Mouse (Mus musculus): ENCODE measurements at regions not wholly inside any gene's neighbourhood (a gene's known extent, or its start where the extent isn't known, plus 50 kb on each side); places are given as distances from the start of the nearest gene placed in this dataset.
A peak's percentile ranks its signal among the peaks of the same experiment; 100 is the strongest.

DNA sequence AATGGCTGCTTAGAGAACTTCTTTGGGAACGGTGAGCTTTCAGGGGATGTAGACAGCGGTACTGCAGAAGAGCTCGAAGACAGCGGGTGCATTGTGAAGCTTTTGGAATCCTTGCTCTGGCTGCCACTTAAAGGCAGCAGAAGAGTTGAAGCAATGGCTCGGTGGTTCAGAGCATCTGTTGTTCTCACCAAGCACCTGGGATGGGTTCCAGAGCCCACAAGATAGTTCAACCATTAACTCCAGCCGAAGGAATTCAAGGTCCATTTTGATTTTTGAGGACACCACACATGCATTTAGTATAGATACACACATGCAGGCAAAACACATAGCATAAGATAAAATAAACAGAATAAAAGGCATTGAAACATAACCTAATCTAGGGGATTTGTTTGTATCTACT, 181.9 kb upstream of the Tet2 start:
- no peak overlapping the region for H3K4me2 ChIP-seq (replicated peaks; ENCODE audit: low read depth, low read length)
- H3K27ac ChIP-seq (ENCODE audit: low read depth, low read length) = no peak overlapping the region
- no peaks in the 10 kb centered on the region for H3K4me1 ChIP-seq (ENCODE audit: control insufficient read depth, insufficient read depth, low read length)
- no peaks in the 10 kb centered on the region for H3K9me3 ChIP-seq (ENCODE audit: control insufficient read depth, low read length)
- no peaks in the 10 kb centered on the region for H3K27me3 ChIP-seq (ENCODE audit: control insufficient read depth, insufficient read depth, low read length)
- WGBS = 89% methylated on average over 6 of the region's 6 CpGs
- H3K4me3 ChIP-seq (ENCODE audit: low read length) = no peak overlapping the region
- ATAC-seq (ENCODE audit: low FRiP score, low TSS enrichment) = no peak
- H3K36me3 ChIP-seq (ENCODE audit: control insufficient read depth, insufficient read depth, low read length) = no peaks in the 10 kb centered on the region
- H3K9ac ChIP-seq (ENCODE audit: low read depth, low read length) = no peak overlapping the region

GRCm38 (mm10) chr3:133735603-133736002, 190.7 kb upstream of the Tet2 start:
- H3K9me3 ChIP-seq (ENCODE audit: control insufficient read depth, low read length) = no peaks in the 10 kb centered on the region
- H3K4me1 ChIP-seq (ENCODE audit: control insufficient read depth, insufficient read depth, low read length) = no peaks in the 10 kb centered on the region
- no peak overlapping the region for H3K27ac ChIP-seq (ENCODE audit: low read depth, low read length)
- no peaks in the 10 kb centered on the region for H3K36me3 ChIP-seq (ENCODE audit: control insufficient read depth, insufficient read depth, low read length)
- no peak overlapping the region for H3K4me2 ChIP-seq (replicated peaks; ENCODE audit: low read depth, low read length)
- H3K27me3 ChIP-seq (ENCODE audit: control insufficient read depth, insufficient read depth, low read length) = no peaks in the 10 kb centered on the region
- WGBS = 80% methylated on average over 1 of the region's 1 CpGs
- no peak overlapping the region for H3K9ac ChIP-seq (ENCODE audit: low read depth, low read length)
- no peak for ATAC-seq (ENCODE audit: low FRiP score, low TSS enrichment)
- H3K4me3 ChIP-seq (ENCODE audit: low read length) = no peak overlapping the region

DNA sequence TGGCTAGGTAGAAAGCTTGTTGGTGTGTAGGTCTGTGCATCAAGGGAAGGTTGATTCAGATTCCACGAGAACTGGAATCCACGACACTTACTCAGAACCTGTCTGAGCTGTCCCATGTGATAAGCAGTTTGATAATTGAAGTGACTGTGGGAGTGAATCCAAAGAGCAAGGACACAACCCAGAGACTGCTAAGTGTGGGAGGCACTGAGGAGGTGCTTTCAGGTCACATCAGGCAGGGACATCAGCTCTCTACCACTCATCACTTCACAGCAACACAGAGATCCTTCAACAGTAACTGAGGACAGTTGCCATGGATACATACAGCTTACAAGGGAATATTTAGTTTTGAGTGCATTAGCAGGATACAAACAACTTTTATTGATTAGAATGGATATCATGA, 194.0 kb upstream of the Tet2 start:
- no peak for ATAC-seq (ENCODE audit: low FRiP score, low TSS enrichment)
- Histone ChIP-seq H3K36me3 (ENCODE audit: control insufficient read depth, insufficient read depth, low read length) (no peaks in the 10 kb centered on the region), H3K4me2 (replicated peaks; ENCODE audit: low read depth, low read length) (no peak overlapping the region), H3K4me1 (ENCODE audit: control insufficient read depth, insufficient read depth, low read length) (no peaks in the 10 kb centered on the region), H3K27me3 (ENCODE audit: control insufficient read depth, insufficient read depth, low read length) (no peaks in the 10 kb centered on the region), H3K4me3 (ENCODE audit: low read length) (no peak overlapping the region), H3K9ac (ENCODE audit: low read depth, low read length) (no peak overlapping the region), H3K9me3 (ENCODE audit: control insufficient read depth, low read length) (no peaks in the 10 kb centered on the region), H3K27ac (ENCODE audit: low read depth, low read length) (no peak overlapping the region)
- WGBS = 82% methylated on average over 2 of the region's 2 CpGs

DNA sequence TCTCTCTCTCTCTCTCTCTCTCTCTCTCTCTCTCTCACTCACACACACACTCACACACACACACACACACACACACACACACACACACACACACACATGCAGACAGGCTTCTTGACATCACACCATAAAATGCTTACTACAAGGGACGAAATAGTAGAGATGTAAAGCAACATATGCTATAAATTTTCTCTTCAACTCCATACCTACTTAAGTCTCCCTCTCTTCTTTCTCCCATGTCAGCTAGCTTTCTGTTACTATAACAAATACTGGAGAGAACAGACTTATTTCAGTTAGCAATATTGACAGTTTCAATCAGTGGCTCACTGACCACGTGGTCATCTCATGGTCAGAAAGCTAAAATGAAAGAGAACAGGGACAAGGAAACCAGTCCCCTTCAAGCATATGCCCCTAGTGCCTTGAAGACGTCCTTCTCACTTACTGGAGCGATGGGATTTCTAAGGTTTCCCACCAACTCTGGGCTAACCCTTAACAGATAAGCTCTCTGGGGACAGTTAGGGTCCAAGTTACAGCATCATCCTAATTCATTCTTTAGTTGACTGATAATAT, 199.7 kb upstream of the Tet2 start:
- no peak overlapping the region for H3K4me3 ChIP-seq (ENCODE audit: low read length)
- no peaks in the 10 kb centered on the region for H3K4me1 ChIP-seq (ENCODE audit: control insufficient read depth, insufficient read depth, low read length)
- 74% methylated on average over 4 of the region's 4 CpGs for WGBS
- H3K27ac ChIP-seq (ENCODE audit: low read depth, low read length) = no peak overlapping the region
- H3K36me3 ChIP-seq (ENCODE audit: control insufficient read depth, insufficient read depth, low read length) = no peaks in the 10 kb centered on the region
- ATAC-seq (ENCODE audit: low FRiP score, low TSS enrichment) = no peak
- no peaks in the 10 kb centered on the region for H3K27me3 ChIP-seq (ENCODE audit: control insufficient read depth, insufficient read depth, low read length)
- no peak overlapping the region for H3K4me2 ChIP-seq (replicated peaks; ENCODE audit: low read depth, low read length)
- H3K9me3 ChIP-seq (ENCODE audit: control insufficient read depth, low read length) = no peaks in the 10 kb centered on the region
- H3K9ac ChIP-seq (ENCODE audit: low read depth, low read length) = no peak overlapping the region

DNA sequence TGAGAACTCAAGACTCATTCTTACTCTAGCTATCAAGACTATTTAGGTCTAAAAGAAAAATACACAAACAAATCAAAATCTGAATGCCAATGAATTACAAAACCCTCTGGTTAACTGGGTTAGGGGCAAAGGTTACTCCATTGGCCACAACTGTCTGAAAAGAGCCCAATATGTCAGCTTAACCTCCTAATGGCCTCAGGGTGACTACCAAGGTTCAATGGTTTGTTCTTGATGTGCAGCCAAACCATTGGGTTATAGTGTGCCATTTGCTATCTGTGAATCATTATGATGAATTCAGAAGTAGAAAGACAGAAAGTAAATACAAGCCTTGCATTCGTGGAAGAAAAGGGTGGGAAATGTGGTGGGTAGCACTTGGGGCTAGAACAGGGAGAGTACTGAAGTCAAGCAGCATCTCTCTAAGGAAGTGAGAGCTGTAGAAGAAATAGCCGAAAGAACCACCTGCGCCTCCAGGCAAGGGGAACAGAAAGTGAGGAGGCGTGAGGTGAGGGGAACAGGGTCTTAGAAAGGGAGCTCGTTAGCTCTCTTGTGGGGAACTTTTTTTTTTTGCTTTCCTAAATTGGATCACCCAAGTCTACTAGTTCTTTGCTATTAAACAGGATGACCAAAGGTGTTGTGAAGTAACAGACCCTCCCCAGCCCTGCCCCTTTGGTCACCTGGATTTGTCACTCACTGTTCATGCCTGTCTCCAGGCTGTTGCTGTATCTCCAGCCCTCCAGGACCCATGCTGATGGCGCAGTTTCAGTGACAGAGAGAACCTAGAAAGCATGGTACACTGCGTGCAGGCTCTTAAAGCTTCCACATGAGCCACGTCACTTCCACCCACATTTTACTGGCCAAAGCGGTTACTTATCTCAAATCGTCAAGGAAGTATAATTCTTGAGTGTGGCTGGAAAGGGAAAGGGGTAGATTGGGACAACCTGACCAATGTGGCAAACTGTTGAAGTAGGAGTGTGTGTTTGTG, 204.1 kb upstream of the Tet2 start:
- ATAC-seq (ENCODE audit: low FRiP score, low TSS enrichment) = no peak
- 89% methylated on average over 10 of the region's 10 CpGs for WGBS
- no peak overlapping the region for H3K27ac ChIP-seq (ENCODE audit: low read depth, low read length)

GRCm38 (mm10) chr3:133750061-133750460, 205.1 kb upstream of the Tet2 start:
- H3K4me3 ChIP-seq (ENCODE audit: low read length) = no peak overlapping the region
- H3K4me2 ChIP-seq (replicated peaks; ENCODE audit: low read depth, low read length) = no peak overlapping the region
- 0 out of 2 replicates have a peak overlapping the region, but pooled peaks have one; percentile 14 for H3K27ac ChIP-seq (ENCODE audit: low read depth, low read length)
- no peaks in the 10 kb centered on the region for H3K27me3 ChIP-seq (ENCODE audit: control insufficient read depth, insufficient read depth, low read length)
- H3K36me3 ChIP-seq (ENCODE audit: control insufficient read depth, insufficient read depth, low read length) = no peaks in the 10 kb centered on the region
- H3K4me1 ChIP-seq (ENCODE audit: control insufficient read depth, insufficient read depth, low read length) = peaks cover 25% of the 10 kb centered on the region
- whole genome bisulfite sequencing = 77% methylated on average over 8 of the region's 8 CpGs
- ATAC-seq (ENCODE audit: low FRiP score, low TSS enrichment) = no peak
- no peak overlapping the region for H3K9ac ChIP-seq (ENCODE audit: low read depth, low read length)
- no peaks in the 10 kb centered on the region for H3K9me3 ChIP-seq (ENCODE audit: control insufficient read depth, low read length)

More for the DNA sequence above, 204.1 kb upstream of the Tet2 start:
- Histone ChIP-seq H3K4me2 (replicated peaks; ENCODE audit: low read depth, low read length) (no peak overlapping the region), H3K9me3 (ENCODE audit: control insufficient read depth, low read length) (no peaks in the 10 kb centered on the region), H3K9ac (ENCODE audit: low read depth, low read length) (no peak overlapping the region), H3K4me3 (ENCODE audit: low read length) (no peak overlapping the region), H3K4me1 (ENCODE audit: control insufficient read depth, insufficient read depth, low read length) (peaks cover 16% of the 10 kb centered on the region; the same call in 1 of the 2 replicates), H3K36me3 (ENCODE audit: control insufficient read depth, insufficient read depth, low read length) (no peaks in the 10 kb centered on the region), H3K27me3 (ENCODE audit: control insufficient read depth, insufficient read depth, low read length) (no peaks in the 10 kb centered on the region)

DNA sequence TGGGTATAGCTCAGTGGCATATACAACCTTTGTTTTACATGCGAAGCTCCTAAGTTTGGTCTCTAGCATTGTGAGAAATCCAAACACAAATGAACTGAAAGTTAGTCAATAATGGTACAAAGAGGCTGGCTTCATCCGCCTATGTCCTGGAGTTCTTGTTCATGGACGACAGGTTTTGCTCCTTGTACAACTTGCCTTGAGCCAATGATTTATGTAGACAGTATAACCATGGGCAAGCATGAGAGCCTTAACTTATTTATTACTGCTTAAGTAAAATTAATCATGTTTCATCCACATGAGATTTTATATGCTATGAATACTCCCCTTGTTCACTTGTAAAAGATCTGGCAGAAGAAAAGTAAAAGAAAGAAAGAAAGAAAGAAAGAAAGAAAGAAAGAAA, 205.7 kb upstream of the Tet2 start:
- Histone ChIP-seq H3K4me3 (ENCODE audit: low read length) (no peak overlapping the region), H3K27me3 (ENCODE audit: control insufficient read depth, insufficient read depth, low read length) (no peaks in the 10 kb centered on the region), H3K27ac (ENCODE audit: low read depth, low read length) (0 out of 2 replicates have a peak overlapping the region, but pooled peaks have one; percentile 14), H3K4me1 (ENCODE audit: control insufficient read depth, insufficient read depth, low read length) (peaks cover 27% of the 10 kb centered on the region), H3K9ac (ENCODE audit: low read depth, low read length) (no peak overlapping the region), H3K9me3 (ENCODE audit: control insufficient read depth, low read length) (no peaks in the 10 kb centered on the region), H3K4me2 (replicated peaks; ENCODE audit: low read depth, low read length) (no peak overlapping the region), H3K36me3 (ENCODE audit: control insufficient read depth, insufficient read depth, low read length) (no peaks in the 10 kb centered on the region)
- ATAC-seq (ENCODE audit: low FRiP score, low TSS enrichment) = peak; percentile 59
- 49% methylated on average over 3 of the region's 3 CpGs for whole genome bisulfite sequencing

- Histone ChIP-seq H3K4me3 (ENCODE audit: low read length) (no peak overlapping the region), H3K27me3 (ENCODE audit: control insufficient read depth, insufficient read depth, low read length) (no peaks in the 10 kb centered on the region), H3K27ac (ENCODE audit: low read depth, low read length) (no peak overlapping the region), H3K9me3 (ENCODE audit: control insufficient read depth, low read length) (no peaks in the 10 kb centered on the region), H3K4me2 (replicated peaks; ENCODE audit: low read depth, low read length) (no peak overlapping the region; the same call in 1 of the 2 replicates), H3K36me3 (ENCODE audit: control insufficient read depth, insufficient read depth, low read length) (no peaks in the 10 kb centered on the region), H3K4me1 (ENCODE audit: control insufficient read depth, insufficient read depth, low read length) (peaks cover 27% of the 10 kb centered on the region), H3K9ac (ENCODE audit: low read depth, low read length) (no peak overlapping the region)
- peak; percentile 75 for ATAC-seq (ENCODE audit: low FRiP score, low TSS enrichment)
- WGBS = 16% methylated on average over 3 of the region's 3 CpGs
Observed at GRCm38 (mm10) chr3:133751011-133751410, 206.1 kb upstream of the Tet2 start.

GRCm38 (mm10) chr3:133751565-133751964, 206.6 kb upstream of the Tet2 start:
- Histone ChIP-seq H3K9me3 (ENCODE audit: control insufficient read depth, low read length) (no peaks in the 10 kb centered on the region), H3K27ac (ENCODE audit: low read depth, low read length) (peak overlapping the region; percentile 69), H3K27me3 (ENCODE audit: control insufficient read depth, insufficient read depth, low read length) (no peaks in the 10 kb centered on the region), H3K4me3 (ENCODE audit: low read length) (no peak overlapping the region), H3K36me3 (ENCODE audit: control insufficient read depth, insufficient read depth, low read length) (no peaks in the 10 kb centered on the region), H3K9ac (ENCODE audit: low read depth, low read length) (no peak overlapping the region), H3K4me1 (ENCODE audit: control insufficient read depth, insufficient read depth, low read length) (peaks cover 27% of the 10 kb centered on the region), H3K4me2 (replicated peaks; ENCODE audit: low read depth, low read length) (no peak overlapping the region; the same call in 1 of the 2 replicates)
- WGBS = 25% methylated on average over 4 of the region's 4 CpGs
- no peak for ATAC-seq (ENCODE audit: low FRiP score, low TSS enrichment)

Measured in kidney, embryonic 14.5 days (tissue).